Mouse (Mus musculus) heart, adult 18-20 months (tissue): ENCODE measurements around the gene Ptprm. TPM values are rescaled to one million over a fixed set of nuclear protein-coding genes. Genes with fewer than 3 reads are reported as not detected.

Experiments used
- DNase-seq, 2 experiments: peaks; one replicate each; pipeline ENCODE4 v3.0.0; 2021 to 2022; ENCODE audit warnings: mixed read lengths in 1 of 2
- microRNA-seq, 2 experiments: library from miRNA; unstranded; fragments of <30 nt; microRNA quantifications; one replicate each; pipeline ENCODE4 v1.2.0; 2022
- total RNA-seq, 2 experiments: library from RNA; stranded (reverse); gene quantifications; 2 replicates each; pipeline ENCODE4 v1.2.3; 2021

The Ptprm gene
- total RNA-seq, 2 experiments from 2014 or later, result 80.1 to 86.3 TPM

- DNase-seq, result no peak
These were observed 688.5 kb downstream of the Ptprm start for GRCm38 (mm10) chr17:66665791-66666190.

GRCm38 (mm10) chr17:66665201-66665756 is 689.0 kb downstream of the Ptprm start:
- no peak for DNase-seq

- DNase-seq, result no peak
These were observed 689.5 kb downstream of the Ptprm start for GRCm38 (mm10) chr17:66664796-66665195.

DNA sequence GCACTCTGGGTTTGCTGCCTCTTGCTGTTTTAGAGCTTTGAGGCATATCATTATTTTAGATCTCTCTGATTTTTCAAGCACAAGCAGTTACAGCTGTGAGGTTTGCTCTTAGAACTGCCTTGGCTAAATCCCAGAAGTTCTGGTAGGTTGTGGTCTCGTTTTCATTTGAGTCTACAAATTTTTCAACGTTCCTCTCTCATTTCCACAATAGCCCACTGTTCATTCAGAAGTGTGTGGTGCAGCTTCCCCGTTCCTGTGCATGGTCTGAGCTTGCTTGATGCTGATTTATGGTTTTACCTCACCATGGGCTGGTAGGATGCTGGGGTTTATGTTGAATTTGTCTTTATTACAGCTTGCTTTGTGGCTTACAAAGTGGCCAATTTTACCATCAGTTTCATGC is 695.0 kb downstream of the Ptprm start:
- no peak for DNase-seq

DNA sequence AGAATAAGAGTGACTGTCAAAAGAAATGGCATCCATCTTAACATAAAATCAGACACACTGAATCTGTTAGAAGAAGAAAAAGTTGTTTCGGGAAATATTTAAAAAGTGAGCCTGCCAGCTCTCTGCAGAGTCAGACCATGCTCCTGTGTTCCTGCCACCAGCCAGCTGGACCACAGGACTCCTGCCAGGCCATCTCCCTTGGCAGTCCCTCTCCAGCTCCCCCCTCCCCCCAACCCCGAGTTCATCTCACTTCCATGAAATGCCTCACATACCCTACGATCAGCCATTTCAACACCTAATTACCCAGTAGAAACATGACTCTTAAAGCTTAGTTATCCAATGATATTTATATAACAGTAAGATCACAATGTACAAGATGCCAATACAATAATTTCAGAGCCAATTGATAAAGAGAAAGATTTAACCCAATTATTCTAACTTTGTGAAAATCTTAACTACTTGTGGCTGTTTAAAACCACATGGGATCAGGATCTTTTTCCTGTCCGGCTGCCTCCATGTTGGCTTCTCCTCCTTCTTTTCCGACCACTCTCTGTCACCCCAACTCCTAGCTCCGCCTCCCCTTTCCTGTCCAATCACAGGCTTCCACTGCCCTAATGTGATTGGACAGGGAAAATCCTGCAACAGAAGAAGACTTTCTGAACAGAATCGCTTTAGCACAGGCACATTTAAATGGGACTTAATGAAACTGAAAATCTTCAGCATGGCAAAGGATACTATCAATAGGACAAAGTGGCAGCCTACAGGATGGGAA is 716.1 kb downstream of the Ptprm start:
- peak; percentile 6 to 18 for DNase-seq

- no peak for DNase-seq
These were observed 734.1 kb downstream of the Ptprm start for GRCm38 (mm10) chr17:66619996-66620656.

DNA sequence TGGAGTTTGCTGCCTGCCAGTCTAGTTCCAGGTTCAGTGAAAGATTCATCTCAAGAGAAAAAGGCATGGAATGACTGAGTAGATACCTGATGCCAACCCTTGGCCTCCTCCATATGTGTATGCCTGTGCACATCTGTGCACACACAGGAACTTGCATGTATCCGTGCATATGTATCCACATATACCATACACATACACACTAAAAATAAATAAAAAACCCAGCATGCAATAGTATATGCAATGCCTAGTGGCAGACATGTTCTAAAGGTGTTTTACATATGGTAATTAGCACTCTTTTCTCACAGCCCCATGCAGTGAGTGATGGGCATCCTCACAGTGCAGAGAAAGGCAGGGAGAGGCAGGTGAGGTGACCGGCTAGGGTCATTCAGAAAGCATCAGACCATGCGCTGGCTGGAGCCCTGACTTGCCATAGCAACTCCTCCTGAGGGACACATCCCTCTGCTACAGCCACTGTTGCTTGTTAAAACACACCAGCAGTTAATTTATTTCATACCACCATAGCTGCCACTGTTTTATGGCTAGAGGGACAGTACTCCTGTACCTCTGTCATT is 734.9 kb downstream of the Ptprm start:
- no peak for DNase-seq

Small RNA genes lying within 50 kb of the gene (microRNA-seq; reads per million reads assigned to microRNA genes)
- 1.6 to 2.3 reads per million in 2 experiments for gene Mir5709
